Mouse (Mus musculus): ENCODE measurements at regions not wholly inside any gene's neighbourhood (a gene's known extent, or its start where the extent isn't known, plus 50 kb on each side); places are given as distances from the start of the nearest gene placed in this dataset.

GRCm38 (mm10) chr16:30118876-30119275, 54.7 kb downstream of the Hes1 start:
- no peak for DNase-seq (ENCODE audit: low read depth, low spot score)

GRCm38 (mm10) chr16:30120330-30121265, 56.4 kb downstream of the Hes1 start:
- no peak for DNase-seq (ENCODE audit: low read depth, low spot score)

- DNase-seq (ENCODE audit: low read depth, low spot score) = no peak
Measured at GRCm38 (mm10) chr16:30121596-30121995, 57.4 kb downstream of the Hes1 start.

GRCm38 (mm10) chr16:30122211-30123070, 58.3 kb downstream of the Hes1 start:
- DNase-seq (ENCODE audit: low read depth, low spot score) = no peak

GRCm38 (mm10) chr16:30127015-30127414, 62.8 kb downstream of the Hes1 start:
- DNase-seq (ENCODE audit: low read depth, low spot score) = no peak

- DNase-seq (ENCODE audit: low read depth, low spot score) = no peak
Measured at GRCm38 (mm10) chr16:30128787-30129186, 64.6 kb downstream of the Hes1 start.

- no peak for DNase-seq (ENCODE audit: low read depth, low spot score)
Measured at GRCm38 (mm10) chr16:30129218-30130112, 65.3 kb downstream of the Hes1 start.

- DNase-seq (ENCODE audit: low read depth, low spot score) = no peak
Measured at GRCm38 (mm10) chr16:30130113-30130471, 65.9 kb downstream of the Hes1 start.

- no peak for DNase-seq (ENCODE audit: low read depth, low spot score)
Measured at GRCm38 (mm10) chr16:30132086-30132485, 67.9 kb downstream of the Hes1 start.

- DNase-seq (ENCODE audit: low read depth, low spot score) = no peak
Measured at GRCm38 (mm10) chr16:30134642-30135165, 70.5 kb downstream of the Hes1 start.

GRCm38 (mm10) chr16:30136849-30137248, 72.7 kb downstream of the Hes1 start:
- DNase-seq (ENCODE audit: low read depth, low spot score) = no peak

GRCm38 (mm10) chr16:30137812-30138211, 73.6 kb downstream of the Hes1 start:
- no peak for DNase-seq (ENCODE audit: low read depth, low spot score)

GRCm38 (mm10) chr16:30144818-30145464, 80.8 kb downstream of the Hes1 start:
- no peak for DNase-seq (ENCODE audit: low read depth, low spot score)

- peak; percentile 42 for DNase-seq (ENCODE audit: low read depth, low spot score)
Measured at GRCm38 (mm10) chr16:30145465-30146207, 81.5 kb downstream of the Hes1 start.

- no peak for DNase-seq (ENCODE audit: low read depth, low spot score)
Measured at GRCm38 (mm10) chr16:30146208-30146525, 82.0 kb downstream of the Hes1 start.

- DNase-seq (ENCODE audit: low read depth, low spot score) = no peak
Measured at GRCm38 (mm10) chr16:30147296-30147695, 83.1 kb downstream of the Hes1 start.

- no peak for DNase-seq (ENCODE audit: low read depth, low spot score)
Measured at GRCm38 (mm10) chr16:30151104-30151503, 86.9 kb downstream of the Hes1 start.

GRCm38 (mm10) chr16:30155070-30155469, 90.9 kb downstream of the Hes1 start:
- DNase-seq (ENCODE audit: low read depth, low spot score) = no peak

- DNase-seq (ENCODE audit: low read depth, low spot score) = no peak
Measured at GRCm38 (mm10) chr16:30155486-30156246, 91.5 kb downstream of the Hes1 start.
